Mouse (Mus musculus) adrenal gland, adult 2 months (tissue): ENCODE results near the gene Rtl8a. TPM values are rescaled to one million over a fixed set of nuclear protein-coding genes. Genes with fewer than 3 reads are reported as not detected.
"Not testable (repeated sequence)": the region's sequence is repeated elsewhere in the genome, so short reads cannot be mapped to it uniquely, and the experiment has no call there.

Experiments used
- DNase-seq: peaks from one replicate; pipeline ENCODE4 v3.0.0; 2021
- long read RNA-seq: library from polyadenylated mRNA; stranded (forward); transcript quantifications from one replicate; pipeline ENCODE4 v2.0.0, GENCODE M21; 2021
- polyA plus RNA-seq: library from polyadenylated mRNA; depleted of rRNA; stranded (reverse); fragments of >200 nt; gene quantifications from 2 replicates; pipeline ENCODE4 v1.2.3, GENCODE M21; 2012; rRNA removed
- total RNA-seq, 2 experiments: library from RNA; stranded (reverse); gene quantifications; 2 replicates each; pipeline ENCODE4 v1.2.3; 2021

The Rtl8a gene
- total RNA-seq (100 to 1,000 TPM; 168 to 176 TPM), polyA plus RNA-seq (308 and 401 TPM in 2 replicates)
- long read RNA-seq, transcript Rtl8a-201 (1 exons, 1,195 nt), result major isoform, 49 of 50 reads
- long read RNA-seq, partial matches to known transcripts, result 0 of 50 reads
- long read RNA-seq, other reads (novel, unspliced or antisense), result 1 of 50 reads

GRCm38 (mm10) chrX:53642980-53643961 is at the start of gene Rtl8a:
TSS of gene Rtl8a (minus strand) at chrX:53643682.
- peak; percentile 88 for DNase-seq

GRCm38 (mm10) chrX:53693141-53693540 is 49.7 kb upstream of the Rtl8a start:
- no peak for DNase-seq

GRCm38 (mm10) chrX:53692065-53692464 is 48.6 kb upstream of the Rtl8a start:
- DNase-seq, result no peak

GRCm38 (mm10) chrX:53684676-53685075 is 41.2 kb upstream of the Rtl8a start:
- DNase-seq, result not testable (repeated sequence)

GRCm38 (mm10) chrX:53682650-53683049 is 39.2 kb upstream of the Rtl8a start:
- DNase-seq, result not testable (repeated sequence)

- peak; percentile 50 for DNase-seq
Measured at GRCm38 (mm10) chrX:53676943-53677342, 33.5 kb upstream of the Rtl8a start.

GRCm38 (mm10) chrX:53670696-53671095 is 27.2 kb upstream of the Rtl8a start:
- not testable (repeated sequence) for DNase-seq

- DNase-seq, result peak; percentile 86
Measured at GRCm38 (mm10) chrX:53670294-53670693, 26.8 kb upstream of the Rtl8a start, which contains the start of gene Rtl8b. TSS of gene Rtl8b (minus strand) at chrX:53670408.

GRCm38 (mm10) chrX:53669557-53670270 is 26.2 kb upstream of the Rtl8a start:
- DNase-seq, result not testable (repeated sequence)

GRCm38 (mm10) chrX:53652917-53653316 is 9.4 kb upstream of the Rtl8a start:
- not testable (repeated sequence) for DNase-seq

- DNase-seq, result no peak
Measured at GRCm38 (mm10) chrX:53645885-53646284, 2.4 kb upstream of the Rtl8a start.

- DNase-seq, result peak; percentile 1
Measured at GRCm38 (mm10) chrX:53642604-53642979, 890 bp downstream of the Rtl8a start.

GRCm38 (mm10) chrX:53638107-53638506 is 5.4 kb downstream of the Rtl8a start:
- not testable (repeated sequence) for DNase-seq

GRCm38 (mm10) chrX:53611395-53611794 is 32.1 kb downstream of the Rtl8a start:
- not testable (repeated sequence) for DNase-seq

GRCm38 (mm10) chrX:53610571-53610970 is 32.9 kb downstream of the Rtl8a start:
- peak; percentile 59 for DNase-seq

GRCm38 (mm10) chrX:53608879-53609278 is 34.6 kb downstream of the Rtl8a start, which contains the start of gene Gm14597:
TSS of gene Gm14597 (minus strand) at chrX:53608979.
- not testable (repeated sequence) for DNase-seq

- DNase-seq, result peak; percentile 15
Measured at GRCm38 (mm10) chrX:53608122-53608813, 35.2 kb downstream of the Rtl8a start.

GRCm38 (mm10) chrX:53607242-53608121 is 36.0 kb downstream of the Rtl8a start, which contains the start of gene Rtl8c:
TSS of gene Rtl8c (plus strand) at chrX:53608032.
- peak; percentile 77 for DNase-seq

GRCm38 (mm10) chrX:53606176-53606575 is 37.3 kb downstream of the Rtl8a start:
- not testable (repeated sequence) for DNase-seq

GRCm38 (mm10) chrX:53599993-53600392 is 43.5 kb downstream of the Rtl8a start:
- DNase-seq, result peak; percentile 37
